Mouse (Mus musculus) kidney, adult 2 months (tissue): ENCODE data around the gene Tmem192.

Experiments
- CTCF ChIP-seq: fragments of 200-500 bp; conservative IDR thresholded peaks from 2 replicates; pipeline ENCODE4 v1.5.1; 2011; ENCODE audit warnings: low read depth, mild to moderate bottlenecking, control low read depth, low read length, moderate library complexity, mixed read lengths; ENCODE audit not compliant: insufficient read depth, insufficient read length
- POLR2A ChIP-seq: fragments of 200-500 bp; IDR thresholded peaks from one replicate; pipeline ENCODE4 v1.6.1; 2011; ENCODE audit warnings: low read depth, low read length, control low read depth

DNA sequence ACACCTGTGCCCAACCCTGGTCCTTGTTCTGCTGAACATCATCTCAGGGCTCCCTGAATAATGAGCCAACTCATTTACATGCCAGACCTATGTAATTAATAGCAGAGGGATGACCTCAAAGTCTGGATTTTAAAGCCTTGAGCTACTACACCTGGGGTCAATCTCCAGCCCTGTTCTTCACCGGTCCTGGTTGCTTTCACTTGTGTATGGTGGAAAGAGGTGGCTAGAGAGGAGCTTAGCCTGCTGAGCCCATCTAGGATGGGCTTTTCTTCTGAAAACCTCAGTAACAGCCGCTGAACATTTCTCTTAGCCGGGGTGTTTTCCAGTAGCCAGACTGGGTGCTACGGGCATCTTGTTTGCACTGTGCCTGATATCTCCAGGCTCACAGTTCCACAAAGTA, 40.7 kb downstream of the Tmem192 start, which contains the start of gene Trim75:
- TF ChIP-seq CTCF: no peak
- no peak for TF ChIP-seq POLR2A
